Mouse (Mus musculus) olfactory bulb, adult 2 months (tissue): ENCODE measurements around the gene Col17a1.

Experiments
- CTCF ChIP-seq: fragments of 200-500 bp; IDR thresholded peaks from 2 replicates; pipeline ENCODE4 v1.5.1; 2012; ENCODE audit warnings: low read depth, mild to moderate bottlenecking, low read length, moderate library complexity; ENCODE audit not compliant: insufficient read depth
- POLR2A ChIP-seq: fragments of 200-500 bp; IDR thresholded peaks from 2 replicates; pipeline ENCODE4 v1.6.1; 2012; ENCODE audit warnings: mild to moderate bottlenecking, low read depth, low read length, moderate library complexity; ENCODE audit not compliant: insufficient read depth

- no peak for TF ChIP-seq CTCF
- TF ChIP-seq POLR2A, result no peak
Observed at GRCm38 (mm10) chr19:47650366-47651159, 41.3 kb downstream of the Col17a1 start.
